Mouse (Mus musculus) E14TG2a.4 (cell line): ENCODE measurements around the gene Gm20388.

ENCODE experiments used
- CTCF ChIP-seq: conservative IDR thresholded peaks from 2 replicates; pipeline ENCODE4 v1.5.1; 2014; ENCODE audit warnings: low read length
- POU5F1 ChIP-seq: IDR thresholded peaks from 2 replicates; pipeline ENCODE4 v1.6.1; 2014; ENCODE audit warnings: low read length, borderline replicate concordance

DNA sequence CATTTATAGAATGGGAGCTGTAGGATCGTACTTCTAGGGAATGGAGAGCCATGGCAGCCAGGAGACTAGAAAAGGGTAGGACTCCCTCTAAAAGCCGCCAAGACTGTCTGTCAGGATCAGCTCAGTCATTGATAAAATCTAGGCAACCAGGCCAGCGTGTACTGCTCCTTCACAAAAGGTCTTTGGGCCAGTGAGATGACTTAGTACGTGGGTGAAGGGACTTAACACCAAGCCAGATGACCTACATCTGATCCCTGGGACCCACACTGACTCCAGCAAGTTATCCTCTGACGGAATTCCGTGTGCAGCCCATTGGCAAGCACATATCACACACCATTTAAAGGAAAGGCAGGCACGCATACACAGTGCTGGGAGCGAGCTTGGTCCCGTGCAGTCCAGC is 96.5 kb downstream of the Gm20388 start:
- no peak for TF ChIP-seq CTCF
- TF ChIP-seq POU5F1, result no peak
